Mouse (Mus musculus): ENCODE results near the gene Cpt1b.

GRCm38 (mm10) chr15:89377362-89377761 lies 48.3 kb downstream of the Cpt1b start:
- TF ChIP-seq CTCF (IDR thresholded peaks at IDR 0.05; ENCODE audit: extremely low read depth, insufficient read length, insufficient replicate concordance, low read depth, low read length), result no peak
- no peak for TF ChIP-seq POLR2A (IDR thresholded peaks at IDR 0.05; ENCODE audit: low read depth, low read length)
